In genomic region chr5:135931526-135931925, GRCm38 (mm10) we compare ENCODE assay signal across 14 mouse cellular contexts. TPM values are rescaled to one million over a fixed set of nuclear protein-coding genes. Genes with fewer than 3 reads are reported as not detected.
A peak's percentile ranks its signal among the peaks of the same experiment; 100 is the strongest.
DNase-seq lines count a peak whose midpoint lies in the region; ATAC-seq and TF ChIP-seq lines count a peak whose summit lies in the region.
"Had no signal": no experiment of that assay in that cellular context is flagged by ENCODE, and none has a peak within 500 bp of the region (broad histone marks: within the 10 kb centered on the region; RNA-seq: fewer than 3 reads in every experiment).

No protein-coding gene starts in this region.

- H3K4me3 ChIP-seq in cortical plate, adult 2 months (ENCODE audit: insufficient read depth, low read length): peak overlapping the region; percentile 25
- H3K4me3 ChIP-seq in midbrain, embryonic 14.5 days (replicated peaks; ENCODE audit: low read depth, low read length): peak overlapping the region; percentile 86

- peaks cover 8% of the 10 kb centered on the region for H3K4me1 ChIP-seq in cortical plate, adult 2 months (ENCODE audit: control insufficient read depth, insufficient read depth, low read length)
- H3K4me1 ChIP-seq in midbrain, embryonic 14.5 days (ENCODE audit: control insufficient read depth, insufficient read depth, low read length): peaks cover 26% of the 10 kb centered on the region

- ATAC-seq in midbrain, embryonic 14.5 days (ENCODE audit: low FRiP score, low TSS enrichment): no peak
- ATAC-seq: Patski had no signal

- peak overlapping the region; percentile 26; the same call in 1 of the 2 replicates for H3K9ac ChIP-seq in midbrain, embryonic 14.5 days (replicated peaks; ENCODE audit: low read length)
- H3K9ac ChIP-seq: liver, embryonic 14.5 days had no signal

- peaks cover 52% of the 10 kb centered on the region for H3K36me3 ChIP-seq in midbrain, embryonic 14.5 days (ENCODE audit: control insufficient read depth, insufficient read depth, low read length)

- WGBS in midbrain, embryonic 14.5 days: 93% methylated on average over 9 of the region's 9 CpGs

- no peaks in the 10 kb centered on the region for H3K27me3 ChIP-seq in midbrain, embryonic 14.5 days (ENCODE audit: control insufficient read depth, insufficient read depth, low read length)
- H3K27me3 ChIP-seq: Patski had no signal

- DNase-seq in adrenal gland, postnatal 10 days: peak; percentile 8
- DNase-seq in adrenal gland, postnatal 36 days: no peak
- DNase-seq in left cerebral cortex, adult 18-20 months (ENCODE audit: low spot score in 2 of 2): peak; percentile 50 to 63
- DNase-seq in left cerebral cortex, adult 11 months (ENCODE audit: low spot score): no peak
- no peak for DNase-seq in midbrain, embryonic 14.5 days
- no peak for DNase-seq in thymus, postnatal 10 days (ENCODE audit: low spot score in 2 of 2)
- DNase-seq in retina, postnatal 1 day: no peak
- DNase-seq: gastrocnemius, postnatal 14 days; kidney, adult 2 months had no signal

- no peak for TF ChIP-seq CTCF in cortical plate, adult 2 months (IDR thresholded peaks at IDR 0.05; ENCODE audit: extremely low read depth, insufficient read depth, low read length)

- H3K4me2 ChIP-seq in midbrain, embryonic 14.5 days (ENCODE audit: low read length): peak overlapping the region; percentile 75

- 0 out of 2 replicates have a peak, but pooled peaks have one; percentile 34 for TF ChIP-seq POLR2A in cortical plate, adult 2 months (IDR thresholded peaks at IDR 0.05; ENCODE audit: extremely low read depth, insufficient read depth, low read length)

- H3K9me3 ChIP-seq in midbrain, embryonic 14.5 days (ENCODE audit: control insufficient read depth, low read length): no peaks in the 10 kb centered on the region

- H3K27ac ChIP-seq in cortical plate, adult 2 months (ENCODE audit: insufficient read depth, low read length): no peak overlapping the region
- H3K27ac ChIP-seq in midbrain, embryonic 14.5 days (replicated peaks; ENCODE audit: low read depth, low read length): no peak overlapping the region
- H3K27ac ChIP-seq: liver, embryonic 14.5 days had no signal

RNA-seq across cellular contexts. Expression of gene Ywhag, which starts 2.9 kb away (rescaled TPM):
- total RNA-seq in adrenal gland, postnatal 10 days (2021): 100 to 1,000 TPM; 413 to 414 TPM
- 100 to 1,000 TPM; 499 to 690 TPM for total RNA-seq in adrenal gland, postnatal 36 days (2021)
- total RNA-seq in left cerebral cortex, adult 18-20 months (2021): 1,000 to 10,000 TPM; 1,157 to 1,215 TPM
- polyA plus RNA-seq in cortical plate, adult 2 months (2012; rRNA removed): 516 and 534 TPM in 2 replicates
- polyA plus RNA-seq in midbrain, embryonic 14.5 days (2014; fragmentation: Nextera tagmentation; extraction: Ambion mirVana): 420 and 582 TPM in 2 replicates

RNA-seq across cellular contexts. Expression of gene Ssc4d, which starts 42.8 kb away (rescaled TPM):
- 1 to 10 TPM; 1.9 to 2.3 TPM for total RNA-seq in adrenal gland, postnatal 10 days (2021)
- 1 to 10 TPM; 2.3 to 3.3 TPM for total RNA-seq in adrenal gland, postnatal 36 days (2021)
- total RNA-seq in left cerebral cortex, adult 18-20 months (2021): 1 to 10 TPM in 1 of 2 experiments, under 1 TPM in 1; 0.79 to 1.3 TPM
- polyA plus RNA-seq in cortical plate, adult 2 months (2012; rRNA removed): 2.7 and 3.7 TPM in 2 replicates
- 1.4 and 1.9 TPM in 2 replicates for polyA plus RNA-seq in midbrain, embryonic 14.5 days (2014; fragmentation: Nextera tagmentation; extraction: Ambion mirVana)

RNA-seq across cellular contexts. Expression of gene Hspb1, which starts 43.8 kb away (rescaled TPM):
- 10 to 100 TPM; 68.2 to 90.0 TPM for total RNA-seq in adrenal gland, postnatal 10 days (2021)
- total RNA-seq in adrenal gland, postnatal 36 days (2021): 100 to 1,000 TPM in 1 of 2 experiments, 10 to 100 TPM in 1; 85.2 to 330 TPM
- total RNA-seq in left cerebral cortex, adult 18-20 months (2021): 10 to 100 TPM; 16.5 to 31.4 TPM
- 27.6 and 27.8 TPM in 2 replicates for polyA plus RNA-seq in cortical plate, adult 2 months (2012; rRNA removed)
- 5.5 and 6.4 TPM in 2 replicates for polyA plus RNA-seq in midbrain, embryonic 14.5 days (2014; fragmentation: Nextera tagmentation; extraction: Ambion mirVana)

RNA-seq across cellular contexts. Expression of gene Zp3, which starts 48.4 kb away (rescaled TPM):
- under 1 TPM in 1 of 2 experiments, not detected in 1; 0.30 TPM for total RNA-seq in adrenal gland, postnatal 10 days (2021)
- not detected for total RNA-seq in adrenal gland, postnatal 36 days (2021)
- total RNA-seq in left cerebral cortex, adult 18-20 months (2021): not detected
- 0.08 TPM in 1 of 2 replicates, not detected in the other for polyA plus RNA-seq in cortical plate, adult 2 months (2012; rRNA removed)
- 0.16 TPM in 1 of 2 replicates, not detected in the other for polyA plus RNA-seq in midbrain, embryonic 14.5 days (2014; fragmentation: Nextera tagmentation; extraction: Ambion mirVana)
- total RNA-seq: gastrocnemius, postnatal 14 days had no signal
- polyA plus RNA-seq: embryonic facial prominence, embryonic 11.5 days; liver, embryonic 14.5 days; spleen, adult 2 months had no signal

Comparison
In these comparisons a context has a peak if more than half of its experiments do, and no peak if none do; other contexts are left out.
1. DNase-seq: peak in adrenal gland, postnatal 10 days (single experiment) and left cerebral cortex, adult 18-20 months (2 of 2); none in adrenal gland, postnatal 36 days (0 of 2), left cerebral cortex, adult 11 months (single experiment), midbrain, embryonic 14.5 days (single experiment), thymus, postnatal 10 days (0 of 2) and retina, postnatal 1 day (single experiment).